Mouse (Mus musculus): ENCODE results near the gene Phactr1.

- TF ChIP-seq SIN3A (IDR thresholded peaks at IDR 0.05; ENCODE audit: low read length) (no peak), CTCF (IDR thresholded peaks at IDR 0.05 in 2 of 3, conservative IDR thresholded peaks at IDR 0.05 in 1 of 3; ENCODE audit: control insufficient read depth in 1 of 3, insufficient read depth in 1 of 3, low read depth in 2 of 3, low read length in 3 of 3, poor library complexity in 1 of 3, severe bottlenecking in 1 of 3) (no peak), TAL1 (IDR thresholded peaks at IDR 0.05; ENCODE audit: low read length) (no peak), BHLHE40 (IDR thresholded peaks at IDR 0.05; ENCODE audit: borderline replicate concordance, low read depth, low read length) (no peak), USF1 (IDR thresholded peaks at IDR 0.05; ENCODE audit: low read depth, low read length) (no peak), NRF1 (IDR thresholded peaks at IDR 0.05; ENCODE audit: insufficient read depth, low read depth, low read length, poor library complexity, severe bottlenecking) (no peak), SMC3 (IDR thresholded peaks at IDR 0.05; ENCODE audit: low read depth, low read length) (no peak)
Observed at GRCm38 (mm10) chr13:43015768-43016167, 335.3 kb downstream of the Phactr1 start.
